Mouse (Mus musculus): ENCODE results near the gene Wdr95. TPM values are rescaled to one million over a fixed set of nuclear protein-coding genes. Genes with fewer than 3 reads are reported as not detected.

Wdr95 gene
- total RNA-seq, 2 experiments from 2014 or later = not detected

DNA sequence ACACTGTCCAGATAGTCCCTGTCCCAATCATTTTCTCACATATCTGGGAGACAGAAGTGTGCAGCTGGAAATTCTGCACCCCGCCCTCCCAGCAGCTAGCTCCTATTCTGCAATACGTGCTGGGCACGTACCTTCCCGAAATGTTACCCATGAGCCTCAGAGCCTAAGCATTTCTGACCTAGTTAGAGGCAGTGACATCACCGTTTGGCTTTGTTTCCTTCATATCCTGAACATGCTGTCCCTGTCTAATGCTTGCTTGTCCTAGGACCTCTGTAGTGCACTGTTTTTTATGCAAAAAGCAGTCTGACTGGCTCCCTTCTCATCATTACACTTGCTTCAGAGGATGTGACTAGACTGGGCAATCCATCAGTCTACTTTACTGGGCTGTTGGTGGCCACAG, 38.5 kb downstream of the Wdr95 start:
- no peak for ATAC-seq (replicated peaks; ENCODE audit: low FRiP score, poor library complexity, severe bottlenecking)

GRCm38 (mm10) chr5:149568993-149569392, 40.5 kb downstream of the Wdr95 start:
- ATAC-seq (replicated peaks; ENCODE audit: low FRiP score, poor library complexity, severe bottlenecking) = no peak

DNA sequence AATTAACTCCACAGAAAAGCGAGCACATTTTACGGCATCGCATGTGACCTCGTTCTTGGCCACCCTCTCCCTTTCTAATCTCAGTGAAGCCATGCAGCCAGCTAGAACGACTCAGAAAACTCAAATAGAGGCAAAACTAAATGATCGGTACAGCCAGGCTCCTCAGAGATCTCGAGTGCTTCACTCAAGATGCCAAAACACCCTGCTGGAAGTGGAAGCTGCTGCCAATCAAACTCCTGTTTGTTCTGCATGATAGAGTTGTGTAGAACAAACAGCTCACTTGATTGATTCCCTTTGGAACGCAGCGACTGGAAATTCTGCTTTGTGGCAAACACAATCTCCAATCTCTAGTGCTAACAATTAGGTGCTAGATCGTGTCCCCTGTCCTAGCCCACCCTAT, 48.5 kb downstream of the Wdr95 start:
- ATAC-seq (replicated peaks; ENCODE audit: low FRiP score, poor library complexity, severe bottlenecking) = no peak

- ATAC-seq (replicated peaks; ENCODE audit: low FRiP score, poor library complexity, severe bottlenecking) = no peak
Observed at GRCm38 (mm10) chr5:149577449-149577848, 49.0 kb downstream of the Wdr95 start.

GRCm38 (mm10) chr5:149582642-149583262, 54.3 kb downstream of the Wdr95 start:
- no peak for ATAC-seq (replicated peaks; ENCODE audit: low FRiP score, poor library complexity, severe bottlenecking)

DNA sequence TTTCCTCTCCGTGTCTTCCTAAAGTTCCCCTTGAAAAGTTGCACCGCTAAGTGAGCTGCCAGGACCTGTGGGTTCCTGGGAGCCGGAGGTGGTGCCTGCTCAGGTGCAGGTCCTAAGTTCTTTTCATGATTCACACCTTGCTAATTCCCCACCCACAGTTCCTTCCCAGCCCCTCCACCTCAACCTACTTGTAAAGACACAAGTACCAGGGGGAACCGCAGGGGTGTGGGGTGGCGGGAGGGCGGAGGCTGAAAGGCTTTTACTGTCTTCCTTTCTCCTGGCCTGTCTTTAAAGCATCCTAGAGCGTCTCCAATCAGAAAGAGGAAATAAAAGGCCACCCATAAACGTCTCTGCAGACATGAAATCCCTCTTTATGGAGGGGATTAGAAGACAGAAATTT, 55.0 kb downstream of the Wdr95 start:
- ATAC-seq (replicated peaks; ENCODE audit: low FRiP score, poor library complexity, severe bottlenecking) = no peak

DNA sequence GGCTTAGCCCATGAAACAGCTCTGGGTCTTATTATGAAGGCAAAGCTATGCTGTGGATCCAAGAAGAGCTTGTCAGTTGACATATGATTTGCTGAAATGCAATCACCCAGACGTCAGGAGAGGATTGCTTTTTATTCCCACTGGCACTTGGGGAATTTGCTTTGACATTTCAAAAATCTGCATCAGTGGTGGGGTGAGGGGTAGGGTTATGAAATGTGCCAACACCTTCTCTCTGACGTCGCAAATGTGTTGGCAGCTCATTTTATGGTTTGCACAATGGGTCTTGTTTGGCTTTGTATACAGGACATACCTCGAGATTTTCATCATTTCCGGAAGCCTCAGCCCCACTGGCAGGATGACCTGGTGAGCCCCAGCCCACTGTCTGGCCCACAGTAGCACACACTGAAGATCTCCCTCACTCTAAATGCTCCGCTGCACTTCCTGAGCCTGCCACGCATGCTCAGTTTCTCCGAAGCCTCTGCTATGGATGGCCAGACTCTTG, 55.7 kb downstream of the Wdr95 start:
- no peak for ATAC-seq (replicated peaks; ENCODE audit: low FRiP score, poor library complexity, severe bottlenecking)

- no peak for ATAC-seq (replicated peaks; ENCODE audit: low FRiP score, poor library complexity, severe bottlenecking)
Observed at GRCm38 (mm10) chr5:149585231-149585630, 56.8 kb downstream of the Wdr95 start.

GRCm38 (mm10) chr5:149585910-149586309, 57.4 kb downstream of the Wdr95 start:
- ATAC-seq (replicated peaks; ENCODE audit: low FRiP score, poor library complexity, severe bottlenecking) = no peak

DNA sequence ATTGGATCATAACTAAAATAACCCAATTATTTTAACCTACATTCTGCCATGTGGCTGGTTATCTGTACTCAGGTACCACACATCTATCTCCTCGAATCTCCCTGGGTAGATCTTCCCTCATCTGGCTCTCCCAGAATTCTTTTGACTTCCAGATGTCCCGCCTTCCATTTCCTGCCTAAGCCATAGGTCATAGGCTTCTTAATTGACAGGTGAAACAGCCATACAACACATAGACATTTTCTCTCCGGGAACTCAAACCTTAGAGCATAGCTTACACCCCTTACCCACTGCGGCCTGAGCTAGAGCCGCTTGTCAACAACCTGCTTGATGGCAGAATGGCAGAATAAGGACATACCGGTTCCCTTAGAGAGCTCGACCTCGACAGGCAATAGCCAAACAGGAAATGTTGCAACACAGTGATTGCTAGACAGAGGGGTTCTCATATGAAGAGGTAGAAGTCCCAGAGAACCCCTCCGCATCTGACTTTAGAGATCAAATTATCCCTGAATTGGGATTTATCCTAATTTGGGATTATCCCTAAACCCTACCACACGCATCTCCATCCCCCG, 58.9 kb downstream of the Wdr95 start:
- no peak for ATAC-seq (replicated peaks; ENCODE audit: low FRiP score, poor library complexity, severe bottlenecking)

DNA sequence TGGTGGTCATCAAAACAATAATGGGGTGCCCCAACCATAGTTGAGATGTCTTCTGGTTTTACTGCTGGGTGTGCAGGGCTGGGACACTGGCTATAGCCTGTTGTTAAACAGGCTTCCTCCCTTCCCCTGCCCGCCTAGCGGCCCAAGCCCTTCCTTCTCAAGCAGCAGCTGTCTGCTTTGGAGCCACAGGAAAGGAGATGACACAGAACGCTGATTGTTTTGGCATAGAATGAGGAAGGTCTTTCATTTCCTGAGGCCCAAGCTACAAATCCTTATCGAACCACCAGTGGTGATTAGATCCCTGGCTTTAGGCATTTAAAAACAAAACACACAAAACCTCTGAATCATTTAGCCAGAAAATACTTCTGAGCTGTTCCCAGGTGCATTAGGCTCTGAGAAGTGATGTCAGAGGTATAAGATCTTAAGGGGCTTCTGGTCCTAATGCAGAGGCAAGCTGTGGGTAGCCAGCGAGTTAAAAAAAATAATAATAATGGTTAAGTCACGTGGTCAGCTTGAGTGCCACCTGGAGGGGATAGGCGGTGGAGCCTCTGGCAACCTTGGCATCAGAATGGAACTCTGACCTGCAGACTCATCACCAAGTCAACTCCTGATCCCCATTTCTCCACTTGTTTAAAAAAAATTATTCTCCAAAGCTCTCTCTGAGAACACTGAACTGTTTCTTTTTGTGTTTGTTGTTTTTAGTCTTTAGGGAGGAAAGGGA, 60.5 kb downstream of the Wdr95 start:
- ATAC-seq (replicated peaks; ENCODE audit: low FRiP score, poor library complexity, severe bottlenecking) = no peak

GRCm38 (mm10) chr5:149589932-149590331, 61.5 kb downstream of the Wdr95 start:
- no peak for ATAC-seq (replicated peaks; ENCODE audit: low FRiP score, poor library complexity, severe bottlenecking)

GRCm38 (mm10) chr5:149594215-149594614, 65.7 kb downstream of the Wdr95 start:
- ATAC-seq (replicated peaks; ENCODE audit: low FRiP score, poor library complexity, severe bottlenecking) = no peak

- no peak for ATAC-seq (replicated peaks; ENCODE audit: low FRiP score, poor library complexity, severe bottlenecking)
Observed at GRCm38 (mm10) chr5:149597351-149597750, 68.9 kb downstream of the Wdr95 start.

DNA sequence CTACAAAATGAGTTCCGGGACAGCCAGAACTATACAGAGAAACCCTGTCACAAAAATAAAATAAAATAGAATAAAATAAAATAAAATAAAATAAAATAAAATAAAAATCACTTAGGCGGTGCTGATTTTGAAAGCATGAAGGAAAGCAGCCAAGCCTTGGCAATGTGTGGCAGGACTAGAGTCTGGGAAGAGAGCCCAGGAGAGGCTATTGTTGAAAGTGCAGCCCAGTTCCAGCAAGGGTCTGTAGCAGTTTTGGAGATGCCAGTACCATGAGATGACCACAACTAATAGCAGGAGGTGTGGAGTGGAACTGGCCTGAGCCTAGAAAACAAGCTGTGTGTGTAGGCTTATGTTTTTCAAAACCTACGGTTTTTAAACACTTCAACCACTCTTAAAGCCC, 73.5 kb downstream of the Wdr95 start:
- no peak for ATAC-seq (replicated peaks; ENCODE audit: low FRiP score, poor library complexity, severe bottlenecking)

- no peak for ATAC-seq (replicated peaks; ENCODE audit: low FRiP score, poor library complexity, severe bottlenecking)
Observed at GRCm38 (mm10) chr5:149603241-149603640, 74.8 kb downstream of the Wdr95 start.

GRCm38 (mm10) chr5:149607083-149607720, 78.7 kb downstream of the Wdr95 start:
- ATAC-seq (replicated peaks; ENCODE audit: low FRiP score, poor library complexity, severe bottlenecking) = no peak

DNA sequence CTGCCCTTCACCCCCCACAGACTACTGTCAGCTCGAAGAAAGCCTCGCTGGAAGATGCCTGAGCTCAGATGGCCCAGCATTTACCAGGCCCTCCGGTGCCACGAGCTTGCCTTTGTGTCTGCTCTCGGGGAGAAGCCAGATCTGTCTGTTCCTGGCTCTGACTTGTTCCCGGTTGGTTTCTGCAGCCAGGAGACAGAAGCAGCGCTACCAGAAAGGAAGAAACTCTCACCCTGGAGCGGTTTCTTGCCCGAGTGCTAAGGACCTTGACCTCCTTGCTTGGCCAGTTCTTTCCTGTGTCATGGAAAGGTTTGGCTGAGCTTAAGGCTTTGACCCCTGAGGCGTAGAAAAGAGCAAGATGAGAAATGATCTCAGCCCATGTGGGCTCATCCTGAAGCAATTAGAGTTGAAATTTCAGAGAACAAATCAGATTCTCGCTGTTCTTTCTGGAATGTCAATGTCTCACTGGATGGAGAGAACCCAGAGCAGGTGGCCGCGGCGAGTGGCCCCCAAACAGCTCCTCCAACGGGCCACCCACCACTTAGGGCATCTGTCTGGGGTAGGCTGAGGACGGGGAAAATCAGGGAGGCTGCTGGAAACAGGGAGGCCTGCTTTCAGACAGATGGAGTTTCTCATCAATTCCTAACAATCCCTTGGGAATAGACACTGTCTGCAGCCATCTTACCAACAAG, 83.1 kb downstream of the Wdr95 start:
- ATAC-seq (replicated peaks; ENCODE audit: low FRiP score, poor library complexity, severe bottlenecking) = no peak

GRCm38 (mm10) chr5:149612165-149612518, 83.7 kb downstream of the Wdr95 start:
- ATAC-seq (replicated peaks; ENCODE audit: low FRiP score, poor library complexity, severe bottlenecking) = no peak

DNA sequence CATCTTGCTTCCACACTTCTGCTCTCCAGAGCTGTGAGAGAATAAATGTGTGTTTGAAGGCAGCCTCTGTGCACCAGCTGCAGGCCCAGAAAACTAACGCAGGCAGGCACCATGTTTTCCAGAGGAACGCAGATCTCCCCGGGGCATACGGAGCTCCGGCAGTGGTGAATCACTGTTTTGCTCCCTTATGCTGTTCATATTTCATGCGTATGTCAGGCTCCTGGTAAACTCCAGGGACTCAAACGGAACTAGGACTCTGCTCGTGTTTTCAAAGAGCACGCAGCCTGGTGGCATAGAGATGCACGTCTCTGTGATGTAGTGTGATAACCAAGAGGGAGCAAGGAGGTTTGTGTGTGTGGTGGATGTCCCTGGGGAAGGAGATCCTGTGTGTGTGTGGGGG, 84.3 kb downstream of the Wdr95 start:
- no peak for ATAC-seq (replicated peaks; ENCODE audit: low FRiP score, poor library complexity, severe bottlenecking)

Data from erythroblast, adult 5-6 weeks (primary cell).